8 mouse cellular contexts compared by ENCODE assay signal in genomic region chr3:63570607-63571353, GRCm38 (mm10).
A peak's percentile ranks its signal among the peaks of the same experiment; 100 is the strongest.
DNase-seq lines count a peak whose midpoint lies in the region; ATAC-seq and TF ChIP-seq lines count a peak whose summit lies in the region.

No protein-coding gene starts in this region.

- peak; percentile 51 for ATAC-seq in heart, postnatal 0 days (ENCODE audit: insufficient read depth, low read depth)
- ATAC-seq in liver, postnatal 0 days: no peak

- peak; percentile 84 for TF ChIP-seq CTCF in heart, postnatal 0 days (IDR thresholded peaks at IDR 0.05; ENCODE audit: low read depth)
- peak; percentile 78 for TF ChIP-seq CTCF in liver, postnatal 0 days (IDR thresholded peaks at IDR 0.05; ENCODE audit: low read depth)

- H3K4me1 ChIP-seq in heart, postnatal 0 days (ENCODE audit: control insufficient read depth, insufficient read depth): no peaks in the 10 kb centered on the region
- H3K4me1 ChIP-seq in liver, postnatal 0 days (ENCODE audit: insufficient read depth): no peaks in the 10 kb centered on the region

- 40% methylated on average over 7 of the region's 7 CpGs for WGBS in heart, postnatal 0 days
- 52% methylated on average over 7 of the region's 7 CpGs for WGBS in liver, postnatal 0 days (ENCODE audit: insufficient replicate concordance)

- no peak overlapping the region for H3K9ac ChIP-seq in heart, postnatal 0 days (replicated peaks; ENCODE audit: low read depth, low read length)
- H3K9ac ChIP-seq in liver, postnatal 0 days (replicated peaks): no peak overlapping the region

- H3K36me3 ChIP-seq in heart, postnatal 0 days (replicated peaks; ENCODE audit: control insufficient read depth, insufficient read depth, low read length): no peaks in the 10 kb centered on the region
- no peaks in the 10 kb centered on the region for H3K36me3 ChIP-seq in liver, postnatal 0 days (replicated peaks; ENCODE audit: insufficient read depth, low read length)

- TF ChIP-seq EP300 in heart, postnatal 0 days (IDR thresholded peaks at IDR 0.05; ENCODE audit: low read depth): no peak
- TF ChIP-seq EP300 in liver, postnatal 0 days (IDR thresholded peaks at IDR 0.05; ENCODE audit: low read depth): no peak

- no peak overlapping the region for H3K4me3 ChIP-seq in heart, postnatal 0 days (ENCODE audit: low read depth, low read length)
- H3K4me3 ChIP-seq in liver, postnatal 0 days (ENCODE audit: low read depth, low read length): no peak overlapping the region

- no peaks in the 10 kb centered on the region for H3K9me3 ChIP-seq in heart, postnatal 0 days (replicated peaks; ENCODE audit: control insufficient read depth, low read length)
- H3K9me3 ChIP-seq in liver, postnatal 0 days (ENCODE audit: low read length): no peaks in the 10 kb centered on the region

- H3K4me2 ChIP-seq in heart, postnatal 0 days (ENCODE audit: low read depth, low read length): no peak overlapping the region
- H3K4me2 ChIP-seq in liver, postnatal 0 days (ENCODE audit: low read depth, low read length): no peak overlapping the region

- H3K27ac ChIP-seq in heart, postnatal 0 days (ENCODE audit: low read depth): no peak overlapping the region
- H3K27ac ChIP-seq in liver, postnatal 0 days (ENCODE audit: low read depth): no peak overlapping the region

- DNase-seq in A20 (ENCODE audit: low read depth, low spot score): peak; percentile 30
- peak; percentile 62 for DNase-seq in adrenal gland, adult 2 months
- peak; percentile 89 for DNase-seq in embryo, embryonic 10.5 days (ENCODE audit: low spot score)
- peak; percentile 69 for DNase-seq in heart, postnatal 0 days (ENCODE audit: low spot score)
- DNase-seq in kidney, postnatal 25 days: peak; percentile 69 to 82
- peak; percentile 63 for DNase-seq in liver, postnatal 0 days
- DNase-seq in ovary, adult 18-20 months (ENCODE audit: low spot score): peak; percentile 9
- DNase-seq in thymus, postnatal 25 days: peak; percentile 35

- H3K27me3 ChIP-seq in heart, postnatal 0 days (ENCODE audit: control insufficient read depth, insufficient read depth, low read length): no peaks in the 10 kb centered on the region
- H3K27me3 ChIP-seq in liver, postnatal 0 days (ENCODE audit: insufficient read depth, low read length): no peaks in the 10 kb centered on the region

Comparison
In these comparisons a context has a peak if more than half of its experiments do, and no peak if none do; other contexts are left out.
1. DNase-seq: peak in every context shown above with its lines; median percentile 89 in embryo, embryonic 10.5 days; 76 in kidney, postnatal 25 days; 69 in heart, postnatal 0 days; 63 in liver, postnatal 0 days; 62 in adrenal gland, adult 2 months; 35 in thymus, postnatal 25 days; 30 in A20; 9 in ovary, adult 18-20 months.